Mouse (Mus musculus) CH12F3 (cell line): ENCODE results near the gene Arhgap28.

Source experiments
- in situ Hi-C: fragments of 300-500 bp; cut with MboI; formaldehyde crosslinking; loops from 2 replicates; pipeline ENCODE4 v1.14.3; 2020; ENCODE audit warnings: low sequenced_read_pairs

Gene Arhgap28

GRCm38 (mm10) chr17:68003741-68004560, at the start of gene Arhgap28:
Arhgap28 (minus strand) TSS chr17:68004120.
- in situ Hi-C loops: no loop called here

DNA sequence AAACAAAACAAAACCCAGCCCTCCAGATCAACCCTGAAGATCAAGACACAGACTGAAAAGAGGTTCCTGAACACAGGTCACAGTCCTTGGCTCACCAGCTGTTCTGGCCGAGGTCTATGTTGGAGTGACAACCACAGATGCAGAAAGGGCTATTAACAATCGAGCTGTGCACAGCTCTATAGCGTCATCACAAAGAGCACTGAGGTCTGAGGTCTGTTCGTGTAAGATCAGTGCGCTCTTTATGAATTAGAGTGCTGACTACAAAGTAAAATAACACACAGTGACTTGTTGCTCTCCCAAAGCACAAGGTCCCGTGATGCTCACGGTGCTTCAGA, 42.4 kb upstream of the Arhgap28 start:
- in situ Hi-C loops: no loop called here

GRCm38 (mm10) chr17:68045655-68046340, 41.9 kb upstream of the Arhgap28 start:
- in situ Hi-C loops: no loop called here

DNA sequence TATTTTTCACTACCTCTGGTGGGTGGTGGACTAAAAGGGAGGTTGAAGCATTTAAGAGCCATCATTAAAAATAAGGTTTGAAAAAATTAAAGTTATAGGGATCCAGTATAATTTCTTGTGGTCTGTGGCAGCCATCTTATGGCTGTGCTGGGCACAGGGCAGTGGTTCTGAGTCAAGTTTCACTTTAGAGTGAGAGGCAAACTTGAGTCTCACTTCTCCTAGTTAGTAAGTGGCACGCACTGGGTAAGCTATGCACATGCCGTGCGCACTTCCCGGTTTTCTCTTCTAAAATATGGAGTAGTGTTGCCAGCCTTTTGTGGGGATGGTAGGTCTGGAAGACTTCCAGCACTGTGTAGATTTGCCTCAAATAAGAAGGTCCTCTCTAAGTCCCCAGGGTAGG, 38.5 kb upstream of the Arhgap28 start:
- in situ Hi-C loops: no loop called here

GRCm38 (mm10) chr17:68037011-68037410, 33.1 kb upstream of the Arhgap28 start:
- in situ Hi-C loops: no loop called here

- in situ Hi-C loops: no loop called here
Measured at GRCm38 (mm10) chr17:68029495-68029894, 25.6 kb upstream of the Arhgap28 start.

GRCm38 (mm10) chr17:68028519-68028918, 24.6 kb upstream of the Arhgap28 start:
- in situ Hi-C loops: no loop called here

- in situ Hi-C loops: no loop called here
Measured at GRCm38 (mm10) chr17:68024327-68024726, 20.4 kb upstream of the Arhgap28 start.

DNA sequence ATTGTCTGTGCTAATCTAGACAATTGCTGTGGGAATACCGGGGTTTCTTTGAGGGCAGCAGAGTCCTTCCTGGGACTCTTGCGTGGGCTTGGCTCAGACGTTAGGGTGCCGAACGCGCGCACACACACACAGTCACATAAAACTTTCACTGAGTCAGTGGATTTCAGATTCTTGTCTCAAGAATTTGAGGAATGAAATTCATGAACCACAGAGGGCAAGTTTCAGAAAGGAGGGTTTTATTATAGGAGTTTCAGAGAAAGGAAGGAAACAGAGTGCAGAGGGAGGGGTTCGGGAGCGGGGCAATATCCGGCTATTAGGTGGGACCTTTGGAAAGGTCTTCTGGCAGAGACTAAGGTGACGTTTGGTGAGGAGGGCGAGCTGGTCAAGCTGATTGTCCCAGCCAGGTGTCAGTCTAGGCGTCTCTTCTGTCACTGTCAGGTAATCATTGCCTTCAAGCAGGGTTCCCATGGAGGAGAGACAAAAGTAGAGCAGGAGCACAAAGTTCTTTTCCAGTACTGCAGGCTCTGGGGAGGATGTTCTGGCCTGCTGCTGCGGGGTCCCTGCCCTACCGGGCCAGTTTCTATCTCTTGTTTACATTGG, 15.6 kb upstream of the Arhgap28 start:
- in situ Hi-C loops: no loop called here

DNA sequence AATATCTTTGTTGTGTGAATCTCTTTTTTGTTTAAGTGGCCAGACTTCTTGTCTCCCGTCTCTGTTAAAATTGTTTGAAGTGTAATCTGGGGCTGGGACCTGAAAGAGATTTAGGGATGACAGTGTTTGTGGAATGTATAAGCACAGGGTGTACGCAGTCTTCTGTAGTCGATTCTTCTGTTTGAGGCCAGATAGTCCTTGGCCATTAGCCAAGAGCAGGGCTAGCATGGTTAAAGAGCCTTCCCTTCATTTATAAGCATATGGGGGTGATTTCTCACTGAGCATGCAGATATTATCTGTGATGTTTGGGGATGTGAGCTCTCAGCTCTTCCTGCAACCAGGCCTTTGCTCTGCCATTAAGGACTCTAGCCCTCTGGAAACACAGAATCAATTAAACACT, 13.2 kb upstream of the Arhgap28 start:
- in situ Hi-C loops: no loop called here

- in situ Hi-C loops: no loop called here
Measured at GRCm38 (mm10) chr17:68011606-68012005, 7.7 kb upstream of the Arhgap28 start.

DNA sequence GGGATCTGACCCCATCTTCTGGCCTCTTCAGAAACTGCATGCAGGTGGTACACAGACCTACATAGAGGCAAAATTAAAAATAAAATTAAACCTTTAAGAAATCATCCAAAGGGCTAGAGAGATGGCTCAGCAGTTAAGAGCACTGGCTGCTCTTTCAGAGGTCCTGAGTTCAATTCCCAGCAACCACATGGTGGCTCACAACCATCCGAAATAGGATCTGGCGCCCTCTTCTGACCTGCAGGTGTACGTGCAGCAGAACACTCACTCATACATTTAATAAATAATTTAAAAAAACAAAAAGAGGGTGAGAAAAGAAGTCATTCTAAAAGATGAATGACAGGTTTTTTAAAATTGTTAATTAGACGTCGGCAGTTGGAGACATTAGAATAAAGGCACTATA, 6.1 kb upstream of the Arhgap28 start:
- in situ Hi-C loops: no loop called here

DNA sequence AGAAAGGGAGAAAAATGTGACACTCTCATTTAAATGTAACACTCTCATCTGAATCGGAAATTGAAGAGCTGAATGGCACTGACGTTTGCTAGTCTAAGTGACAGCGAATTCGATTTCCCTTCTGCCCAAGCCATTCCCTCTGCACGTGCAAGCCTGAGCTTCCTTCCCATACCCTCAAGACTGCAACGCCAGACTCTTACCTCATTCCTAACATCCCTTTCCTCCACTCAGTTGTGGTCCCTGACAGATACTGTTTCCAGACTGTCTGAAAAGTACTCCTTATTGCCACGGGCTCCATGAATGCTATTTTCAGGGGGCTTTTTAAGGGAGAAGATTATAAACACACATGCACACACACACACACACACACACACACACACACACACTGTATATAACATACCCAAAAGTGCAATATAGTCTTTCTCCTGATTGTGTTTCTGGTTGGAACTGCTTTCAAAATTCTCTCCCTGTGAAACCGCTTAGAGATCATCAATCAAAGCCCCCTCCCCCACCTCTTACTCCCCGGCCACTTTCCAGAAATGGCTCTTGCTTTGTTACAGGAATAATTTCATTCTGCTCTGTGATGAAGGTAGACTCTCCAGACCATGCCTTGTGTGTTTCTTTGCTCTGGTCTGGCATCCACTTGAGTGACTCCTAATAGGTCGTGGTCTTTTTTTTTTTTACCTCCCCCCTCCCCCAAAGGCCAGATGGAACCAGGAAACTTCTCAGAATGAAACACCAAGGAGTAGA, 836 bp upstream of the Arhgap28 start:
- in situ Hi-C loops: no loop called here

DNA sequence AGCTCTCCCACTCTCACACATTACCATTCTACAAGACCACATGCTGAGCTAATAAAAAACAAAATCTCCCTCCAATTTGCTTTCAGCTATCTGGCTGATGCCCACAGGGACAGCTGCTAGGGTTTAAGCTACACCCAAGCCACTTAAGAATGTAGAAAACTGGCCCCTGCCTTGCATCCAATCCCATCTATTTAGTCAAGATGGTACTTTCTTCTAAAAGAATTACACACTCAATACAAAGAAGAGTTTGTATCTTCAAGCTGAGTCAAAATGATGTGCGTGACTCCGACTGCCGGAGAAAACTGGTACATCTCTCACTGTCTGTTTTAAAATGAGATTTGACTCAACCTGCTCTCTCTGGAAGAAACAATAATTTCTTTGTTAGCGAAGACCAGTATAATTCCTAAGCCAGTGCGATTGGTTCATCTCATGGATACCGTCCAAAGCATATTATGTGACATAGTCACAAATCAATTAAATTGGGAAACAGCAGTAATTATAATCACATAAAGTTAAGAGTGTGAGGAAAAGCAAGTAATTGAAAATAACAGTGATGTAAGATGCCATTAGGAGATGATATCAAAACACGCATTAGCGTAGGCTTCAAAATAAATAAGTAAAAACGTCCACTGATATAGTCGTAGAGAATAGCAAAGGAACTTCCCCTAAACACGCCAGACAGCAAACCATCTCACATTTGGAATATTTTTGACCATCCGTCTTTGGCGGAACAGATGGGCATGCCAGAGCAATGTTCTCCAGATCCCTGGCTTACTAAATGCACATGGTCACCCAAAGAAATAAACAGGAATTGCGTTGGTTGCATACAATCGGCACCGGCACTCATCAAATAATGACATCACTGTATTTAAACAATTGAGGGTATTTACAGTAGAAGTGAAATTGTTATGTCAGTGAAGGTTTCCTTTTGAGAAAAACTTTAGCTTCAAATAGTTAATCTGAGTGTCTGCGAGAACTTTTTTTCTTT, 1.0 kb downstream of the Arhgap28 start:
- in situ Hi-C loops: no loop called here

- in situ Hi-C loops: no loop called here
Measured at GRCm38 (mm10) chr17:67999801-68000200, 4.1 kb downstream of the Arhgap28 start.

DNA sequence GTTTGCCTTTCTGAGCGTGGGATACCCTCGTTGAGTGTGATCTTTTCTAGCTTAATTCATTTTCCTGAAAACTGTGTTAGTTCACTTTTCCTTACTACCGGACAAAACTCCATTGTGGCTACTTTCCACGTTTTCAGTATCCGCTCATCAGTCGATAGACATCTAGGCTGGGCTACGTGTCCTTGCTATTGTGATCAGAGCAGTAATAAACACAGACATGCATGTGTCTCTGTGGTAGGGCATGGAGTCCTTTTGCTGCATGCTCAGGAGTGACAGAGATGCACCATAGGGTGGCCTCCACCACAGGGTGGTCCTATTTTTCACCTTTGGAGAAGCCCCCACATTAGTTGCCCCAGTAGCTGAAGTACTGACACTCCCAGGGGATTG, 7.2 kb downstream of the Arhgap28 start:
- in situ Hi-C loops: no loop called here

GRCm38 (mm10) chr17:67996097-67996768, 7.7 kb downstream of the Arhgap28 start:
- in situ Hi-C loops: no loop called here

DNA sequence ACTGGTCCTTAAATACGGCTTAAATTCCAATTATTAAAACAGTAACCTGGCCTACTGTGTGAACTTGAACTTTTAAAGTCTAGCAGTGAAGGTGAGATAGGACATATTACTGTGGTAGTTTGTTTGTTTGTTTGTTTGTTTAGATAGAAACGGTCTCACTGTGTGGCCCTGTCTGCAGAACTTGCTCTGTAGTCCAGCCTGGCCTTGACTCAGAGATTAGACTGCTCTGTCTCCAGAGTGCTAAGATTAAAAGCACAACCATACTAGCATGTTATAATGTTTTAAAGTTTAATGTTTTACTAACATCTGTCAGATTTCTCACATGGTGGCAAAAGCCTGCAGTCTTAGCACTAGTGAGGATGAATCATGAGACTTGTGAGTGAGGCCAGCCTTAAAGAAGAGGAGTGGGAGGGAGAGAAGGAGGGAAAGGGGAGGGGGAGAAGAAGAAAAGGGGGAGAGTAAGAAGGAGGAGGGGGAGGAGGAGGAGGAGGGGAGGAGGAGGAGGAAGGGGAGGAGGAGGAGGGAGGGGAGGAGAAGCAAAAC, 8.6 kb downstream of the Arhgap28 start:
- in situ Hi-C loops: no loop called here

DNA sequence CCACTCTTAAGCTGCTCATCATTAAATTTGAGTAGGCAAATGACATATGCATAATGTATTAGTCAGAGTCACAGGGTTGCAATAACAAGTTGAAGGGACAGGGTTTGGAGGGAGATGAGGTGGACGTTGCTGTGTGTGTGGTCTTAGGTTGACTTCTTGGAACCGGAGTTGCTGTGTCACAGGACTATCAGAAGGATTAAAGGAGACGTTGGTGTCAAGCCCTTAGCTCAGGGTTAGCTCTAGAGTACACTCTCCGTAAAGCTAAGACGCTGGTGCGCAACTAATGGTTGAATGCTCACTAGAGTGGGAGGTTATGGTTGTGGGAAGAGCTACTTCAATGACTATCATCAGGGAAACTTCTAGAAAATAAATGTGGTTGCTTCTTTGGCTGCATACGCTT, 9.1 kb downstream of the Arhgap28 start:
- in situ Hi-C loops: no loop called here
